12 mouse cellular contexts compared by ENCODE assay signal in genomic region chr4:133925204-133925603, GRCm38 (mm10).
"Had no signal": no experiment of that assay in that cellular context is flagged by ENCODE, and none has a peak within 500 bp of the region (broad histone marks: within the 10 kb centered on the region; RNA-seq: fewer than 3 reads in every experiment).

No protein-coding gene starts in this region.

- H3K9ac ChIP-seq: limb, embryonic 13.5 days; liver, embryonic 15.5 days; lung, embryonic 15.5 days; midbrain, embryonic 13.5 days; stomach, embryonic 15.5 days had no signal

- H3K36me3 ChIP-seq: limb, embryonic 13.5 days; liver, embryonic 15.5 days; lung, embryonic 15.5 days; midbrain, embryonic 13.5 days; stomach, embryonic 15.5 days had no signal

- H3K27ac ChIP-seq: layer of hippocampus, adult 2 months; limb, embryonic 13.5 days; liver, embryonic 15.5 days; lung, embryonic 15.5 days; midbrain, embryonic 13.5 days; stomach, embryonic 15.5 days had no signal

- H3K4me2 ChIP-seq: limb, embryonic 13.5 days; liver, embryonic 11.5 days; liver, embryonic 15.5 days; lung, embryonic 15.5 days; midbrain, embryonic 13.5 days; stomach, embryonic 15.5 days had no signal

- DNase-seq: kidney, postnatal 10 days; kidney, postnatal 4 days; left cerebral cortex, postnatal 4 days; right cerebral cortex, postnatal 14 days; thymus, postnatal 4 days had no signal

- H3K4me1 ChIP-seq: limb, embryonic 13.5 days; midbrain, embryonic 13.5 days had no signal

- H3K9me3 ChIP-seq: limb, embryonic 13.5 days; liver, embryonic 15.5 days; lung, embryonic 15.5 days; midbrain, embryonic 13.5 days; stomach, embryonic 15.5 days had no signal

- H3K4me3 ChIP-seq: layer of hippocampus, adult 2 months; limb, embryonic 13.5 days; liver, embryonic 15.5 days; lung, embryonic 15.5 days; midbrain, embryonic 13.5 days; stomach, embryonic 15.5 days had no signal

- ATAC-seq: midbrain, embryonic 13.5 days had no signal

- H3K27me3 ChIP-seq: limb, embryonic 13.5 days; liver, embryonic 15.5 days; lung, embryonic 15.5 days; midbrain, embryonic 13.5 days; stomach, embryonic 15.5 days had no signal
